Mouse (Mus musculus) bone marrow macrophage, adult 2 months (primary cell): Measurements from ENCODE around the gene Clrn3.

Source experiments
- CTCF ChIP-seq: IDR thresholded peaks from 2 replicates; pipeline ENCODE4 v1.5.1; 2012; ENCODE audit warnings: low read depth, mild to moderate bottlenecking, low read length, moderate library complexity
- POLR2A ChIP-seq: IDR thresholded peaks from 2 replicates; pipeline ENCODE4 v1.6.1; 2012; ENCODE audit warnings: mild to moderate bottlenecking, low read depth, low read length, borderline replicate concordance

DNA sequence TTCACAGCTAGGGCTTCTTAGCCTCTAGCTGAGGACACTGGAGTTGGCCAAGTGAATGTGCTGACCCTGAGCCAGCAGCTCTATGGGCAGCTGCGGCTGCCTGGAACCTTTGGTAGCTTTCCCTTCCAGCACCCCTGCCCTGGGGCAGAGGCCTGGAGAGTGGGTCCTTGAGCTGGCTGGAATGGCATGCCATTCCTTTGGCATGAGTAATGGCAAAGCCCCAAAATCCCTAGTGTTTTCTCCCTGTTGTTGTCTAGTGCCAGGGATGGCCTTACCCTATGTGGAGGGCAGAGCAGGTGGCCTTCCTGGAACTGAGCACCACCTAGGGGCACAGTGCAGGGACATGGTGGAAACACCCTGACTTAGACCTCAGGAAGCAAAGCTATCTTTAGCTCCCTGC, 23.1 kb upstream of the Clrn3 start:
- TF ChIP-seq POLR2A (no peak), CTCF (no peak)
